ENCODE assay signal across 17 mouse cellular contexts in genomic region chr4:152428259-152428658, GRCm38 (mm10). TPM values are rescaled to one million over a fixed set of nuclear protein-coding genes. Genes with fewer than 3 reads are reported as not detected.
DNase-seq lines count a peak whose midpoint lies in the region; ATAC-seq and TF ChIP-seq lines count a peak whose summit lies in the region.
"Had no signal": no experiment of that assay in that cellular context is flagged by ENCODE, and none has a peak within 500 bp of the region (broad histone marks: within the 10 kb centered on the region; RNA-seq: fewer than 3 reads in every experiment).

No protein-coding gene starts in this region.

- DNase-seq in forebrain, postnatal 0 days = no peak
- DNase-seq in liver = no peak
- peak in 1 of 2 experiments; percentile 17 for DNase-seq in spleen, adult 2 months (ENCODE audit: low read depth in 1 of 2, low spot score in 2 of 2)
- DNase-seq in spleen, postnatal 14 days (ENCODE audit: low spot score in 2 of 2) = no peak
- no peak for DNase-seq in thymus, adult 18-20 months
- DNase-seq: adrenal gland, postnatal 10 days; cerebellum, adult 11-12 months; cerebellum, postnatal 25 days; kidney, adult 9 months; kidney, postnatal 36 days; liver, embryonic 13.5 days had no signal

- ATAC-seq in forebrain, postnatal 0 days = no peak
- ATAC-seq in forebrain, embryonic 12.5 days (ENCODE audit: low FRiP score) = no peak
- 0 out of 2 replicates have a peak, but pooled peaks have one; percentile 13 for ATAC-seq in liver, embryonic 12.5 days
- no peak for ATAC-seq in heart, embryonic 12.5 days (ENCODE audit: insufficient number of reproducible peaks, low FRiP score)

- no peak overlapping the region for H3K4me2 ChIP-seq in forebrain, postnatal 0 days (ENCODE audit: low read depth)
- no peak overlapping the region for H3K4me2 ChIP-seq in forebrain, embryonic 12.5 days
- no peak overlapping the region for H3K4me2 ChIP-seq in liver, embryonic 12.5 days
- H3K4me2 ChIP-seq in heart, embryonic 12.5 days = no peak overlapping the region
- H3K4me2 ChIP-seq: heart, embryonic 13.5 days; liver, embryonic 13.5 days had no signal

- no peaks in the 10 kb centered on the region for H3K36me3 ChIP-seq in forebrain, postnatal 0 days (ENCODE audit: insufficient read depth)
- no peaks in the 10 kb centered on the region for H3K36me3 ChIP-seq in forebrain, embryonic 12.5 days (replicated peaks)
- H3K36me3 ChIP-seq in liver, embryonic 12.5 days = no peaks in the 10 kb centered on the region
- H3K36me3 ChIP-seq in spleen, adult 2 months (ENCODE audit: control insufficient read depth, insufficient read depth, low read length) = peaks cover 7% of the 10 kb centered on the region
- no peaks in the 10 kb centered on the region for H3K36me3 ChIP-seq in heart, embryonic 12.5 days
- H3K36me3 ChIP-seq: heart, embryonic 13.5 days; liver, embryonic 13.5 days had no signal

- no peak overlapping the region for H3K4me3 ChIP-seq in forebrain, postnatal 0 days (ENCODE audit: low read depth, low read length)
- no peak overlapping the region for H3K4me3 ChIP-seq in forebrain, embryonic 12.5 days (replicated peaks)
- no peak overlapping the region for H3K4me3 ChIP-seq in liver, embryonic 12.5 days
- no peak overlapping the region for H3K4me3 ChIP-seq in spleen, adult 2 months (ENCODE audit: extremely low read depth, insufficient read depth, insufficient read length)
- H3K4me3 ChIP-seq in heart, embryonic 12.5 days = no peak overlapping the region
- H3K4me3 ChIP-seq: erythroblast, embryonic 14.5 days; heart, embryonic 13.5 days; liver, embryonic 13.5 days; megakaryocyte, embryonic 14.5 days had no signal

- H3K27me3 ChIP-seq in forebrain, postnatal 0 days (ENCODE audit: insufficient read depth, low read length) = no peaks in the 10 kb centered on the region
- H3K27me3 ChIP-seq in forebrain, embryonic 12.5 days = no peaks in the 10 kb centered on the region
- no peaks in the 10 kb centered on the region for H3K27me3 ChIP-seq in liver, embryonic 12.5 days (replicated peaks)
- no peaks in the 10 kb centered on the region for H3K27me3 ChIP-seq in spleen, adult 2 months (ENCODE audit: control insufficient read depth, insufficient read depth, low read length)
- H3K27me3 ChIP-seq in heart, embryonic 12.5 days (replicated peaks) = peaks cover 15% of the 10 kb centered on the region
- H3K27me3 ChIP-seq: liver, embryonic 13.5 days; megakaryocyte, embryonic 14.5 days had no signal

- WGBS in forebrain, postnatal 0 days = 49% methylated on average over 8 of the region's 8 CpGs
- 58% methylated on average over 8 of the region's 8 CpGs for WGBS in forebrain, embryonic 12.5 days
- 59% methylated on average over 7 of the region's 8 CpGs for WGBS in liver, embryonic 12.5 days (ENCODE audit: insufficient replicate concordance)
- WGBS in spleen, adult 2 months = 61% methylated on average over 8 of the region's 8 CpGs
- WGBS in heart, embryonic 12.5 days = 44% methylated on average over 8 of the region's 8 CpGs

- no peak overlapping the region for H3K9ac ChIP-seq in forebrain, postnatal 0 days
- no peak overlapping the region for H3K9ac ChIP-seq in forebrain, embryonic 12.5 days
- H3K9ac ChIP-seq in liver, embryonic 12.5 days = no peak overlapping the region
- no peak overlapping the region for H3K9ac ChIP-seq in heart, embryonic 12.5 days
- H3K9ac ChIP-seq: heart, embryonic 13.5 days; liver, embryonic 13.5 days had no signal

- no peaks in the 10 kb centered on the region for H3K4me1 ChIP-seq in forebrain, postnatal 0 days (ENCODE audit: insufficient read depth)
- peaks cover 5% of the 10 kb centered on the region; the same call in 1 of the 2 replicates for H3K4me1 ChIP-seq in forebrain, embryonic 12.5 days
- no peaks in the 10 kb centered on the region for H3K4me1 ChIP-seq in liver, embryonic 12.5 days
- no peaks in the 10 kb centered on the region; the same call in 1 of the 2 replicates for H3K4me1 ChIP-seq in spleen, adult 2 months (ENCODE audit: control insufficient read depth, insufficient read depth, insufficient read length)
- H3K4me1 ChIP-seq in heart, embryonic 12.5 days (replicated peaks) = no peaks in the 10 kb centered on the region
- H3K4me1 ChIP-seq: heart, embryonic 13.5 days; liver, embryonic 13.5 days; megakaryocyte, embryonic 14.5 days had no signal

- no peak for TF ChIP-seq POLR2A in spleen, adult 2 months (IDR thresholded peaks at IDR 0.05; ENCODE audit: low read depth, low read length)

- TF ChIP-seq CTCF in forebrain, postnatal 0 days (IDR thresholded peaks at IDR 0.05; ENCODE audit: low read depth) = 0 out of 2 replicates have a peak, but pooled peaks have one; percentile 4
- TF ChIP-seq CTCF in spleen, adult 2 months (IDR thresholded peaks at IDR 0.05; ENCODE audit: extremely low read depth, insufficient read depth, insufficient read length, insufficient replicate concordance) = peak; percentile 13; the same call in 1 of the 2 replicates

- no peak overlapping the region for H3K27ac ChIP-seq in forebrain, postnatal 0 days (ENCODE audit: low read depth, low read length)
- H3K27ac ChIP-seq in forebrain, embryonic 12.5 days = no peak overlapping the region
- no peak overlapping the region for H3K27ac ChIP-seq in liver, embryonic 12.5 days
- no peak overlapping the region for H3K27ac ChIP-seq in spleen, adult 2 months (ENCODE audit: insufficient read depth, low read length)
- H3K27ac ChIP-seq in heart, embryonic 12.5 days (ENCODE audit: poor library complexity, severe bottlenecking) = no peak overlapping the region
- H3K27ac ChIP-seq: heart, embryonic 13.5 days; liver, embryonic 13.5 days had no signal

- H3K9me3 ChIP-seq in forebrain, postnatal 0 days (ENCODE audit: low read length) = no peaks in the 10 kb centered on the region
- no peaks in the 10 kb centered on the region for H3K9me3 ChIP-seq in forebrain, embryonic 12.5 days
- no peaks in the 10 kb centered on the region for H3K9me3 ChIP-seq in liver, embryonic 12.5 days (replicated peaks)
- peaks cover 4% of the 10 kb centered on the region; the same call in 1 of the 2 replicates for H3K9me3 ChIP-seq in heart, embryonic 12.5 days (replicated peaks)
- H3K9me3 ChIP-seq: liver, embryonic 13.5 days had no signal

RNA-seq across cellular contexts. Expression of gene Nphp4, which starts 48.2 kb away (rescaled TPM):
- total RNA-seq in forebrain, postnatal 0 days (2014; rRNA removed) = 5.5 and 6.5 TPM in 2 replicates
- polyA plus RNA-seq in forebrain, postnatal 0 days (2015; fragmentation: Nextera tagmentation; extraction: Ambion mirVana) = 2.6 and 3.5 TPM in 2 replicates
- polyA plus RNA-seq in forebrain, embryonic 12.5 days (2016; fragmentation: Nextera tagmentation; extraction: Ambion mirVana) = 7.3 and 7.5 TPM in 2 replicates
- polyA plus RNA-seq in liver, embryonic 12.5 days (2016; fragmentation: Nextera tagmentation; extraction: Ambion mirVana) = 0.39 and 0.41 TPM in 2 replicates
- polyA plus RNA-seq in spleen, adult 2 months (2012; rRNA removed) = 1.2 and 2.1 TPM in 2 replicates
- polyA plus RNA-seq in heart, embryonic 12.5 days (2016; fragmentation: Nextera tagmentation; extraction: Ambion mirVana) = 2.6 and 2.7 TPM in 2 replicates

RNA-seq across cellular contexts. Expression of gene Kcnab2, which starts 49.4 kb away (rescaled TPM):
- total RNA-seq in forebrain, postnatal 0 days (2014; rRNA removed) = 31.5 and 38.6 TPM in 2 replicates
- 20.9 and 24.2 TPM in 2 replicates for polyA plus RNA-seq in forebrain, postnatal 0 days (2015; fragmentation: Nextera tagmentation; extraction: Ambion mirVana)
- polyA plus RNA-seq in forebrain, embryonic 12.5 days (2016; fragmentation: Nextera tagmentation; extraction: Ambion mirVana) = 16.6 and 17.1 TPM in 2 replicates
- 8.3 and 9.3 TPM in 2 replicates for polyA plus RNA-seq in liver, embryonic 12.5 days (2016; fragmentation: Nextera tagmentation; extraction: Ambion mirVana)
- polyA plus RNA-seq in spleen, adult 2 months (2012; rRNA removed) = 34.6 and 47.0 TPM in 2 replicates
- polyA plus RNA-seq in heart, embryonic 12.5 days (2016; fragmentation: Nextera tagmentation; extraction: Ambion mirVana) = 5.2 and 5.6 TPM in 2 replicates
